Mouse (Mus musculus) erythroid progenitor cell, adult 5-6 weeks (primary cell): ENCODE data around the gene Masp1. TPM values are rescaled to one million over a fixed set of nuclear protein-coding genes. Genes with fewer than 3 reads are reported as not detected.

Source experiments
- ATAC-seq: replicated peaks from 2 replicates; pipeline ENCODE4 v1.8.0; 2016; ENCODE audit warnings: moderate number of reproducible peaks, mild to moderate bottlenecking, moderate TSS enrichment, inconsistent platforms; ENCODE audit not compliant: poor library complexity, low FRiP score, severe bottlenecking
- total RNA-seq, 2 experiments: library from RNA; stranded (forward) in 1 of 2; stranded (reverse) in 1 of 2; fragments of 150-400 nt in 1 of 2; fragments of 186-747, 209-891 nt in 1 of 2; gene quantifications; 2 replicates each; pipeline versions ENCODE4 v1.2.3 to v1.2.4; 2015 to 2017; ENCODE audit warnings: low replicate concordance in 2 of 2

Masp1 gene
- total RNA-seq (2015; ENCODE audit: low replicate concordance), result not detected in 2 replicates
- not detected in 2 replicates for total RNA-seq (2017; ENCODE audit: low replicate concordance)

DNA sequence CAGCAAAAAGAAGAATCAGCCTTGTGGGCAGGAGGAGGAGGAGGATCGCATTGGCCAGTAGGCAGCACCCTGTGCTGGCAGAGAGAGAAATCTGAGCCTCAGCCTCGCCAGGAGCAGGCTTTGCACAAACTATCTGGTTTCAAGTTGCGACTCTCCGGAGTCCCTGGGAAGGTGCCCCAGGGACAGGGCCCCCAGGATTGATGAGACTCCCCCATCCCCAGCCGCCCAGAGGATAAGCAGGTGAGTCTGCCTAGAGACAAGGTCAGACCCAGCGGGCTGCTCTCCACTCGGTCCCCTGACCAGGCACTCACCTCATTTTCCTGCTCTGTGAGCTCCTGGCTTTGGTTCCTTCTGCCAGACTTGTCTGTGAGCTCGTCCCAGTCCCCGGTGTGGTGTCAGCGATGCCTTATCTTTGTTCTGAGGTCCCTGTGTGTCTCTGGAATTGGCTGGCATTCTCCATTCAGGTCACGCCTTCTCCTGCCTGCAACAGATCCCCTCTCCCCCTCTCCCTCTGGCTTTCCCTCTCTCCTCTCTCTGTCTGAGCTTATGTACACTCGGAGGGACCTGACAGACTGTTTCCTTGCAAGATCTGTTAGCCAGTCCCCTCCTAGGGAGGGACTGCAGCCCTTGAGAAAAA is at the start of gene Masp1, which contains the start of gene Rtp4:
Gene Masp1 (minus strand): TSS at position 581 of the 637 bp plus-strand sequence.
Gene Rtp4 (plus strand): TSS at position 57 of the 637 bp plus-strand sequence.
- ATAC-seq, result no peak

GRCm38 (mm10) chr16:23568369-23568958 is 47.8 kb upstream of the Masp1 start:
- ATAC-seq, result no peak

- ATAC-seq, result no peak
These were observed 37.1 kb upstream of the Masp1 start for GRCm38 (mm10) chr16:23557669-23558068.

DNA sequence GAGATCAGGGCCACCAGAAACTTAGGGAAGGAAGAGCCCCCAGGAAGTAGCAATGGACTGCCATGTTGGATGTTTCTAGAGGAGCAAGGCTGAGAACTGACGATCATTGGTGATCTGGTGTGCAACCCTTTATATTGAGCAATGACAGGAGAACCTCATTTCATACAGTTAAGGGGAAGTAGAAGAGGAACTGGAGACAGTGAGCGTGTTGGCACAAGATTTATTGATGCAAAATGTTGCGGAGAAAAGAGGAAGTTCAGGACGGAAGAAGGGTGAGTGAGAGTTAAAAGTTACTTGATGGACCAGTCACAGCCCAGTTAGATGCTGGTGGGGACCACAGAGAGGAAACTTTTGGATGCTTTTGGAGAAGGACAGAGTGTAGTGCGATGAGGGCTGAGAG is 36.6 kb upstream of the Masp1 start:
- no peak for ATAC-seq

- no peak for ATAC-seq
These were observed 34.1 kb upstream of the Masp1 start for GRCm38 (mm10) chr16:23554673-23555072.

- no peak for ATAC-seq
These were observed 30.5 kb upstream of the Masp1 start for GRCm38 (mm10) chr16:23550981-23551582.

GRCm38 (mm10) chr16:23550346-23550980 is 29.8 kb upstream of the Masp1 start:
- no peak for ATAC-seq

GRCm38 (mm10) chr16:23547783-23548182 is 27.2 kb upstream of the Masp1 start:
- ATAC-seq, result no peak

DNA sequence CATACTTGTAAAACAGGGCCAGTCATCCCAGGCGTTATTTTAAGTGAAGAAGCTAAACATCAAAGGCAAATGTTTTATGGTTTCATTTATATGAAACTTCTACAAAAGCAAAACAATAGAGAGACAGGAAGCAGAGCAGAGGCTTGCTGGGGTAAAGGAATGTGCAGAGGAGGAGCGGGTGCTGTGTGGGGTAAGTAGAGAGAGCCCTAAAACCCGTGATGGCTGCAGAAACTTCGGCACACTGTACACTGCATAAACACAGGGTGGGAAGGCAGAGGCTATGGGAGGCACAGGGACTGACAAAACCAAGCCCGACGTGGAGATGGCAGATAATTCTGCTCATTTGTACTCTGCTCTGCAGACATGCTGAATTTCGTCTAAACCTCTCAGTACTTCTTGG is 23.7 kb upstream of the Masp1 start:
- ATAC-seq, result no peak

DNA sequence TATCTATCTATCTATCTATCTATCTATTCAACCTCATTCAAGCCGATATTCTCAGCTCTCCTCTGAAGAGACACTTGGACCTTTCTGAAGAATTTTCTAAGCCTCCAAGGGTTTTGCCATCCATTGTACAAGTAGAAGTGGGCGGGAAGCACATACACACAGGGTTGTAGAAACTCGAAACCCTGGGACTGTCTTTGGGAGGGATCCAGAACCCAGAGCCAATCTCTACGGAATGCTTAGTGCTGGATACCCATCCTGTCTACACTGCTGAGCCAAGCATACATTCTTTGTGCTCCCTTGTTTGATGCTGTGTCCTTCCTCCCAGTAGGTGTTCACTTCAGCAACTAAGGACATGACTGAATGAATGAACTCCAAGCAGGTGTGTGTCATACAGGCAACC is 22.3 kb upstream of the Masp1 start:
- no peak for ATAC-seq

DNA sequence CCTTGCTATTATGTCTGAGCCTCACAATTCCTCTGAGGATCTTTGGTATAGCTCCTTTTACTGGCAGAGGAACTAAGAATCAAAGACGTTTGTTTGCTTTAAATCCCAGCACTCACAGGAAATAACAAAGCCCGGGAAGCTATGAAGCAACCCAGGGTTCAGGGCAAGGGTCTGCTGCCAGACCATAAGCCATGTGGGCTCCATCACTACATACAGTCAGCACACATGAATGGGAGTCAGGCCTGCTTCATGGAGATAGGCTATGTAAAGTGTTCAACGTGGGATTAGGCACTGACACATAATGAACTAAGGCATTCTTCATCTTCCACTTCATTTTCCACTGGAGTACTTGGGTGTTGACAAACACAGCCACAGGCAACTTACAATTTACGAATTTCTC is 20.4 kb upstream of the Masp1 start:
- no peak for ATAC-seq

DNA sequence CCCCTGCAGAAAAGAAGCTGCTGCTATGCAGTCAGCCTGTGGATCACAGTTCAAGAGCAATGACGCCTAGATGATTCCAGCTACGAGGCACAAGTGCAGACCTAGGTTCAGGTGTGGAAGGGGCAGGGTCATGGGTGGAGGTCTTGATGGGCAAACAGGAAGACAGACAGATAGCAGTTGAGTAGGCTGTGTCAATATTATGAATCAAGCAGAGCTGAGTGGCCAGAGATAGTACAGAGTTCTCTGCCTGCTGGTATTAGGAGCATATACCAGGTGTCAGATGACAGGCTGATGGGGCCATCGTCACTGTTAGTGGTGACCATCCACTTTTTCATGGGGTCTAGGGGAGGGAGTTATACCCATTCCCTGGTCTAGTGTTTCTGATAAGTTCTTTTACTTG is 13.1 kb upstream of the Masp1 start:
- no peak for ATAC-seq

GRCm38 (mm10) chr16:23529186-23529585 is 8.6 kb upstream of the Masp1 start:
- ATAC-seq, result no peak

DNA sequence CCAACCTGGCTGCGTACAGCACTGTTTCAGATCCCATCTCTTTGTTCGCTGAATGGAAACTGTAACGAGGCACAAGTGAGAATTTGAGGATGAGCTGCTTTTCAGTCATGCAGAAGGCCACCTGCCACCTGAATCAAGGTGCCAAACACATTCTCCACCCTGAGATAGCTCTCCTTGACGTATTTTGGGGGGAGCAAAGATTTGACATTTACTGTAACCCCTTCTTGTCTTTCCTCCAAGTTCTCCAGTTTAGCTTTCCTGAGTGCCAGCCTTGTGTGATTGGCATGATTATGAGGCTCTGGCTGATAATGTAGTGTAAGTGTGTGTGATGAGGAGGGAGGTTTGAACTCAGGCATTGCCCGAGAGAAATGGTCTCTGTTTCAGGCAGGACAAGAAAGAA is 1.5 kb upstream of the Masp1 start:
- ATAC-seq, result no peak

DNA sequence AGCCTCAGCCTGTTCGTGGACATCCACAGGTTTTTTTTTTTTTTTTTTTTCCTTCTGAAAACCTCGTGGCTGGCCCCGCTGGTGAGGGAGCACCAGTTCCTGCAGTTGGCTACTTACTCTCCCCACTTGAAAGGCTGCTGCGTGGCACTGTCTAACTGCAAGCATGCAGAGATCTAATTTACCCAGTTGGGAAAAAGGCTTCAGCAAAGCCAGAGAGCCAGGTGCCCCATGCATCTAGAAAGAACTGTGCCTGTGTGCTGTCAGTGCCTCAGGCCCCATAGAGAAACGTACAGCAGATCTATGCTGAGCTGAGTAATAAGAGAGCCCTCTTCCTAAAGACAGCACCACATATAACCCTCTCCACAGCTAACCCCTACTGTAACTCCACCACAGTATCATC is 477 bp upstream of the Masp1 start:
- ATAC-seq, result no peak

DNA sequence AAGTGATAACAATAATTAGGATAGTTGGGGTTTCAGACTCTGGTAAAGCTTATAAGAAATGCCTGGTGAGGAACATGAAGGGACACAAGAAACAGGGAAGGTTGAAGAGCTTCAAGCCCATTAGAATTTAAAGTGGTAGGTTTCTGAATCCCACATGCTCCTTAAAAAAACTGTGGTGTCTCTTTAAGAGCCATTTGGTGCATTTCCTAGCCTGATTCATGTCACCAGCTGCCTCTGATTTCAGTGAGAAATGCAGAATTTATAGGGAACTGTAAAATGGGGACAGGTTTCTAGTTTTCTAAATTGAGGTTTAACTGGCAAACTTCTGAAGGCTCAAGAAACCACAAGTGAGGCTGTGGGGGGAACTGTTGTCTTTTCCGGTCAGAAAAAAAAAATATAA is 844 bp downstream of the Masp1 start:
- no peak for ATAC-seq

- no peak for ATAC-seq
These were observed 1.8 kb downstream of the Masp1 start for GRCm38 (mm10) chr16:23518567-23519369.

- no peak for ATAC-seq
These were observed 2.7 kb downstream of the Masp1 start for GRCm38 (mm10) chr16:23517754-23518566.

DNA sequence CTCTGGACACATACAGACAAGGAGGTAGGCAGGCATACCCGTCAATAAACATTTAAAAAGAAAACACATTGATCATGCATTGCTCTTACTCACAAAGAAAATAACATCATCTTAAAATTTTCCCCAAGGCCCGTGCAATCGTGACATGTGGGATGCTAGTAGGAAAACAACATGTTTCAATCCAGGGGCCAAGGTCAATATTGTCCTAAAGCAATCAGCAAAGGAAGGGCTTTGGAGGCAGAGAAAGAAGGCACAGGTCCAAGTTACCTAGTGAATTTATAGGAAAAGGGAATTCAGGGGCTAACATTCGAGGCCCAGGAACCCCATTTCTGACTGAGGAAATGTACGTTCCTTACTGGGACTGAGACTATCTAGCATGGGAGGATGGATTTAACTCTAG is 3.4 kb downstream of the Masp1 start:
- ATAC-seq, result no peak
